In genomic region chr9:105309553-105310281, GRCm38 (mm10) we compare ENCODE assay signal across 8 mouse cellular contexts.
DNase-seq lines count a peak whose midpoint lies in the region; ATAC-seq lines count a peak whose summit lies in the region.

No protein-coding gene starts in this region.

- no peak overlapping the region for H3K4me3 ChIP-seq in midbrain, embryonic 15.5 days

- H3K4me2 ChIP-seq in midbrain, embryonic 15.5 days, result peak overlapping the region; percentile 11; the same call in 1 of the 2 replicates

- ATAC-seq in midbrain, embryonic 15.5 days (replicated peaks), result peak; percentile 56
- no peak for ATAC-seq in activated CD4-positive, CD25-positive, alpha-beta regulatory T cell, adult 4 months

- peak; percentile 37 for DNase-seq in layer of hippocampus, adult 9-11 months
- DNase-seq in layer of hippocampus, adult 18-20 months (ENCODE audit: low spot score in 2 of 2), result no peak
- DNase-seq in embryo, embryonic 11 days, result peak; percentile 59
- DNase-seq in hindlimb bud, embryonic 11.5 days (ENCODE audit: extremely low spot score, low read depth, low spot score), result peak; percentile 2
- no peak for DNase-seq in c-Kit-positive CD71-positive TER-119-positive erythroid progenitor cells, embryonic 14.5 days (ENCODE audit: low spot score)
- DNase-seq in adrenal gland, adult 8-10 months, result no peak

- 30% methylated on average over 9 of the region's 9 CpGs for WGBS in midbrain, embryonic 15.5 days

- no peaks in the 10 kb centered on the region for H3K27me3 ChIP-seq in midbrain, embryonic 15.5 days (replicated peaks)

- H3K9me3 ChIP-seq in midbrain, embryonic 15.5 days, result no peaks in the 10 kb centered on the region

- H3K27ac ChIP-seq in midbrain, embryonic 15.5 days, result peak overlapping the region; percentile 16; the same call in 1 of the 2 replicates

- H3K36me3 ChIP-seq in midbrain, embryonic 15.5 days (replicated peaks), result no peaks in the 10 kb centered on the region

- peaks cover 18% of the 10 kb centered on the region for H3K4me1 ChIP-seq in midbrain, embryonic 15.5 days

- H3K9ac ChIP-seq in midbrain, embryonic 15.5 days, result no peak overlapping the region

Comparison
In these comparisons a context has a peak if more than half of its experiments do, and no peak if none do; other contexts are left out.
1. DNase-seq: peak in layer of hippocampus, adult 9-11 months (single experiment), embryo, embryonic 11 days (single experiment) and hindlimb bud, embryonic 11.5 days (single experiment); none in layer of hippocampus, adult 18-20 months (0 of 2), c-Kit-positive CD71-positive TER-119-positive erythroid progenitor cells, embryonic 14.5 days (single experiment) and adrenal gland, adult 8-10 months (single experiment).